Mouse (Mus musculus) megakaryocyte, adult 5-6 weeks (primary cell): Measurements from ENCODE around the gene Olfr1253. TPM values are rescaled to one million over a fixed set of nuclear protein-coding genes. Genes with fewer than 3 reads are reported as not detected.

ENCODE experiments used
- ATAC-seq: 2 replicates; pipeline ENCODE4 v1.8.0; 2016; ENCODE audit warnings: mild to moderate bottlenecking, inconsistent platforms; ENCODE audit not compliant: poor library complexity, severe bottlenecking
- total RNA-seq, 2 experiments: library from RNA; stranded (forward) in 1 of 2; stranded (reverse) in 1 of 2; fragments of 153-499, 151-499 nt in 1 of 2; fragments of 221-1000, 200-1000 nt in 1 of 2; gene quantifications; 2 replicates each; pipeline versions ENCODE4 v1.2.3 to v1.2.4; 2015 to 2017

Gene Olfr1253
- total RNA-seq (2015) (not detected in 2 replicates), total RNA-seq (2017) (not detected in 2 replicates)

DNA sequence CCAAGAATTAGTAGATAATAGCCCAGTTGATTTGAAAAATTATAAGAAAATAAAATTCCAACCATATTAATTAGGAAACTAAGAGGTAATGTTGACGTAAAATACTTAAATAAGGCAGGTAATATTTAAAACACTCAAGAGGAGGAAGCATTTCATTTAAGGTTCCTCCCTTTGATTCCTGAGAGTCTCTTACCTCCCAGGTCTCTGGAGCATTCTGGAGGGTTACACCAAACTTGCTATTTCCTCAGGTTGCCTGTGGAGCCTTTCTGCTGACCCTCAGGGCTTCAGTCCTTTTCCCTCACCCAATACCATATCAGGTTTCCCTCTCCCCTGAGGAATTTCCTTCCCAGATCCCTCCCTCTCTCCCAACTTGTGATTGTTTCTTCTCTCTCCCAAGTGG lies at the start of gene Olfr1253:
TSS of gene Olfr1253 (minus strand) at position 101 of the 400 bp plus-strand sequence.
- no peak for ATAC-seq

DNA sequence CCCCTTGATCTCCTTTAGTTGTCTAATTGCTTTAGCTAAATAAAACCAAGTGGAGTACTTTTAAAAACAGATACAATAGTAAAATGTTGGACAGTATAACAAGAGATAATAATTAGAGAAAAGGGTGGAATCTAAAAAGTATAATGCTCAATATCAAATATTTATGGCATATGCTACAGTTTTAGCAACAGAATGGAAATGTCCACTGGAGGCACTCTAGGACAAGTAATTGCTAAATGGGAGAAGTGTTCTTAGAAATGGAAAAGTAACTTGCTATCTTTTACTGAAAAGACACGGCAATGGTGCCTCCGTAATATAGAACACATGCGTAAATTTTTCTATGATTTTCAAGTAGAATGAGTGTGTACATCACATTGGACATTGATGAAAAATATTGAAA lies 42.7 kb upstream of the Olfr1253 start:
- ATAC-seq: no peak

DNA sequence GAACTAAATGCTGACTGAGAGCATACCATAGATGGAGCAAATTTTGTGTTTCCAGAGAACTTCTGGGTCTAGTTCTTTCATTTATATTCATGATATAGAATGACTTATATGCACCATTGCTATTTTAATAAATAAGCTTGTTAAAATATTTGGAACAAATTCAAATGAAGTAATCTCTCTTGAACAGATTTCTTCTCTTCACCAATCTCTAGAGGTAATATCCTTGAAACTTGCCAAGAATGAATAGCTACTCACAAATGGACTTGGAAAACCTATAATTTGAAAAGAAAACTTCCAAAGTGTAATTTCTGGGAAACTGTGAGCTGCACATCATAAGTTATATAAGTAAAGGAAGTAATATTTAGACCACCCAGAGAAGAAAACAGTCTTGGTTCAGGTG lies 36.6 kb upstream of the Olfr1253 start, which contains the start of gene Olfr1254:
TSS of gene Olfr1254 (minus strand) at position 101 of the 400 bp plus-strand sequence.
- no peak for ATAC-seq

- ATAC-seq: no peak
Observed at GRCm38 (mm10) chr2:89724912-89725311, 32.0 kb downstream of the Olfr1253 start, which contains the start of gene Olfr1252. Gene Olfr1252, minus strand, starts transcription at chr2:89725012.

Other genes with a start within 250 kb of the Olfr1253 start
- not detected in 2 replicates for gene Olfr1243, start 225.6 kb downstream of the Olfr1253 start, total RNA-seq (2015)
- gene Olfr1243, start 225.6 kb downstream of the Olfr1253 start, total RNA-seq (2017): not detected in 2 replicates
- gene Olfr1245, start 178.6 kb downstream of the Olfr1253 start, total RNA-seq (2015): not detected in 2 replicates
- gene Olfr1245, start 178.6 kb downstream of the Olfr1253 start, total RNA-seq (2017): not detected in 2 replicates
- not detected in 2 replicates for gene Olfr1246, start 163.9 kb downstream of the Olfr1253 start, total RNA-seq (2015)
- not detected in 2 replicates for gene Olfr1246, start 163.9 kb downstream of the Olfr1253 start, total RNA-seq (2017)
- gene Olfr1247, start 143.0 kb downstream of the Olfr1253 start, total RNA-seq (2015): not detected in 2 replicates
- not detected in 2 replicates for gene Olfr1247, start 143.0 kb downstream of the Olfr1253 start, total RNA-seq (2017)
- not detected in 2 replicates for gene Olfr1248, start 138.8 kb downstream of the Olfr1253 start, total RNA-seq (2015)
- not detected in 2 replicates for gene Olfr1248, start 138.8 kb downstream of the Olfr1253 start, total RNA-seq (2017)
- not detected in 2 replicates for gene Olfr1249, start 122.1 kb downstream of the Olfr1253 start, total RNA-seq (2015)
- not detected in 2 replicates for gene Olfr1249, start 122.1 kb downstream of the Olfr1253 start, total RNA-seq (2017)
- not detected in 2 replicates for gene Olfr1250, start 95.6 kb downstream of the Olfr1253 start, total RNA-seq (2015)
- not detected in 2 replicates for gene Olfr1250, start 95.6 kb downstream of the Olfr1253 start, total RNA-seq (2017)
- gene Olfr1251, start 85.2 kb downstream of the Olfr1253 start, total RNA-seq (2015): not detected in 2 replicates
- gene Olfr1251, start 85.2 kb downstream of the Olfr1253 start, total RNA-seq (2017): not detected in 2 replicates
- not detected in 2 replicates for gene Olfr1252, start 32.1 kb downstream of the Olfr1253 start, total RNA-seq (2015)
- gene Olfr1252, start 32.1 kb downstream of the Olfr1253 start, total RNA-seq (2017): not detected in 2 replicates
- gene Olfr1254, start 36.5 kb upstream of the Olfr1253 start, total RNA-seq (2015): not detected in 2 replicates
- not detected in 2 replicates for gene Olfr1254, start 36.5 kb upstream of the Olfr1253 start, total RNA-seq (2017)
- gene Olfr1255, start 55.0 kb upstream of the Olfr1253 start, total RNA-seq (2015): not detected in 2 replicates
- gene Olfr1255, start 55.0 kb upstream of the Olfr1253 start, total RNA-seq (2017): not detected in 2 replicates
- not detected in 2 replicates for gene Olfr1256, start 84.5 kb upstream of the Olfr1253 start, total RNA-seq (2015)
- gene Olfr1256, start 84.5 kb upstream of the Olfr1253 start, total RNA-seq (2017): not detected in 2 replicates
- not detected in 2 replicates for gene Olfr48, start 91.1 kb upstream of the Olfr1253 start, total RNA-seq (2015)
- not detected in 2 replicates for gene Olfr48, start 91.1 kb upstream of the Olfr1253 start, total RNA-seq (2017)
- gene Olfr1257, start 121.3 kb upstream of the Olfr1253 start, total RNA-seq (2015): not detected in 2 replicates
- not detected in 2 replicates for gene Olfr1257, start 121.3 kb upstream of the Olfr1253 start, total RNA-seq (2017)
- not detected in 2 replicates for gene Olfr1258, start 170.2 kb upstream of the Olfr1253 start, total RNA-seq (2015)
- not detected in 2 replicates for gene Olfr1258, start 170.2 kb upstream of the Olfr1253 start, total RNA-seq (2017)
- not detected in 2 replicates for gene Olfr1259, start 191.6 kb upstream of the Olfr1253 start, total RNA-seq (2015)
- 0.04 TPM in 1 of 2 replicates, not detected in the other for gene Olfr1259, start 191.6 kb upstream of the Olfr1253 start, total RNA-seq (2017)
- not detected in 2 replicates for gene Olfr1260, start 217.2 kb upstream of the Olfr1253 start, total RNA-seq (2015)
- not detected in 2 replicates for gene Olfr1260, start 217.2 kb upstream of the Olfr1253 start, total RNA-seq (2017)
- not detected in 2 replicates for gene Olfr1261, start 234.1 kb upstream of the Olfr1253 start, total RNA-seq (2015)
- gene Olfr1261, start 234.1 kb upstream of the Olfr1253 start, total RNA-seq (2017): not detected in 2 replicates
- not detected in 2 replicates for gene Olfr1262, start 243.1 kb upstream of the Olfr1253 start, total RNA-seq (2015)
- gene Olfr1262, start 243.1 kb upstream of the Olfr1253 start, total RNA-seq (2017): not detected in 2 replicates